Mouse (Mus musculus) limb, embryonic 12.5 days (tissue): ENCODE data around the gene Gmfg. TPM values are rescaled to one million over a fixed set of nuclear protein-coding genes. Genes with fewer than 3 reads are reported as not detected.

Experiments
- ATAC-seq: fragments of 200-750 bp; cut with Nextera tagmentation; 2 replicates; pipeline ENCODE4 v1.8.0; 2017; ENCODE audit warnings: low read depth, moderate TSS enrichment; ENCODE audit not compliant: insufficient number of reproducible peaks, insufficient read depth, low FRiP score, low TSS enrichment
- H3K27ac ChIP-seq: fragments of 300-500 bp; sonication (generic); 2 replicates; pipeline ENCODE4 v1.5.1; 2016; ENCODE audit warnings: mild to moderate bottlenecking, moderate library complexity
- H3K27me3 ChIP-seq: fragments of 300-500 bp; sonication (generic); 2 replicates; pipeline ENCODE4 v1.6.1; 2016; ENCODE audit warnings: mild to moderate bottlenecking, moderate library complexity
- H3K36me3 ChIP-seq: fragments of 300-500 bp; sonication (generic); 2 replicates; pipeline ENCODE4 v1.6.1; 2016; ENCODE audit warnings: mild to moderate bottlenecking, moderate library complexity
- H3K4me1 ChIP-seq: fragments of 300-500 bp; sonication (generic); replicated peaks from 2 replicates; pipeline ENCODE4 v1.6.1; 2016
- H3K4me2 ChIP-seq: fragments of 300-500 bp; sonication (generic); 2 replicates; pipeline ENCODE4 v1.6.1; 2016; ENCODE audit warnings: mild to moderate bottlenecking, moderate library complexity
- H3K4me3 ChIP-seq: fragments of 300-500 bp; sonication (generic); replicated peaks from 2 replicates; pipeline ENCODE4 v1.5.1; 2016; ENCODE audit warnings: mild to moderate bottlenecking
- H3K9ac ChIP-seq: fragments of 300-500 bp; sonication (generic); replicated peaks from 2 replicates; pipeline ENCODE4 v1.6.1; 2016; ENCODE audit warnings: mild to moderate bottlenecking, moderate library complexity
- H3K9me3 ChIP-seq: fragments of 300-500 bp; sonication (generic); 2 replicates; pipeline ENCODE4 v1.6.1; 2016; ENCODE audit warnings: mild to moderate bottlenecking, moderate library complexity
- WGBS: fragments of 180-500 bp; shearing (Covaris S2); methylation state at CpG from one replicate; pipeline ENCODE4 v1.1.7; 2016; 5-methylcytosine and 5-hydroxymethylcytosine counted together
- polyA plus RNA-seq: library from polyadenylated mRNA; unstranded; fragments of >200 nt; fragmentation: Nextera tagmentation; extraction: Ambion mirVana; gene quantifications from 2 replicates; pipeline ENCODE4 v1.2.1, GENCODE M21; 2016

Gmfg gene
- polyA plus RNA-seq, 1 experiment from 2014 or later, result 6.2 TPM

DNA sequence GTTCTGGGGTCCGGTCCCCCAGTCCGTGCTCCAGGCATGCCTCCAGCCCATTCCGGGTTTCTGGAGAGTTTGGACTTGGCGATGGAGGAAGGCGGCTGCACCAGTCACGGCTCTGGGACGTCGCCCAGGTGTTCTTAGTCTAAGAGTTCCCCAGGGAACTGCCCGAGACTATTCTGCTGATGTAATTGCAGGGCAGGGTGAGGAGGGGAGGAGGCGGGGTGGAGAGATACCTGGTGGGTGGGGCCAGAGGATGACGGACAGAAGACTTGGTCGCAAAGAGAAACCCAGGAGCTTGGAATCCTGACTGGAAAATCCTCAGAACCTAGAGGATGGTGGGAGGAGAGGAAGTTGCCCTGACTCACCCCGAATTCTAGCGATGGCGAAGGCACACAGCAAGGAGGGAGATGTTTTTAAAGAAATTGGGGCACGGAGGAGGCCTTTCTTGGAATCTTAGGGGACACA, 50.8 kb downstream of the Gmfg start:
- H3K9me3 ChIP-seq, result no peaks in the 10 kb centered on the region
- 7% methylated on average over 16 of the region's 16 CpGs for WGBS
- H3K4me2 ChIP-seq, result peak overlapping the region; percentile 59
- H3K4me1 ChIP-seq, result peaks cover 5% of the 10 kb centered on the region
- H3K36me3 ChIP-seq, result no peaks in the 10 kb centered on the region
- ATAC-seq, result no peak
- peak overlapping the region; percentile 24 for H3K4me3 ChIP-seq
- peaks cover 33% of the 10 kb centered on the region for H3K27me3 ChIP-seq
- H3K27ac ChIP-seq, result no peak overlapping the region
- H3K9ac ChIP-seq, result no peak overlapping the region; the same call in 1 of the 2 replicates

DNA sequence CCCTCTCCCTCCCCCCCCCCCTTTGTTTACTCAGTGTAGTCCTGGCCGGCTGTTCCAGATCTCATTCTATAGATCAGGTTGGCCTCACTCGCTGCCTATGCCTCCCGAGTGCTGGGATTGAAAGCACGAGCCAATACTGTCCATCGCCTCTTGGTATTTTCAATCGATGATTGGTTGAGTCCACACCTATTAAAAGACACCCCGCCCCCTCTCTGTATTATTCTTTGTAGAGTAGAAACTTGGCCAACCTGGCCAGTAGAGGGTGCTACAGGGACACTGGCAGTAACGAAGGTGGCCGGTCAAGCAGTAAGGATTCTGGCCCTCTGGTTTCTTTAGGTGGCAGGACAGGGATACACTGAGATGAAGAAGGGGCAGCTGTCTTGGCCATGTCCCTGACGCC, 53.2 kb downstream of the Gmfg start:
- Histone ChIP-seq H3K4me2 (peak overlapping the region; percentile 27), H3K27me3 (peaks cover 33% of the 10 kb centered on the region), H3K9me3 (no peaks in the 10 kb centered on the region), H3K4me3 (no peak overlapping the region), H3K36me3 (no peaks in the 10 kb centered on the region), H3K9ac (no peak overlapping the region; the same call in 1 of the 2 replicates), H3K27ac (no peak overlapping the region), H3K4me1 (peaks cover 5% of the 10 kb centered on the region)
- no peak for ATAC-seq
- 3% methylated on average over 10 of the region's 10 CpGs for WGBS

DNA sequence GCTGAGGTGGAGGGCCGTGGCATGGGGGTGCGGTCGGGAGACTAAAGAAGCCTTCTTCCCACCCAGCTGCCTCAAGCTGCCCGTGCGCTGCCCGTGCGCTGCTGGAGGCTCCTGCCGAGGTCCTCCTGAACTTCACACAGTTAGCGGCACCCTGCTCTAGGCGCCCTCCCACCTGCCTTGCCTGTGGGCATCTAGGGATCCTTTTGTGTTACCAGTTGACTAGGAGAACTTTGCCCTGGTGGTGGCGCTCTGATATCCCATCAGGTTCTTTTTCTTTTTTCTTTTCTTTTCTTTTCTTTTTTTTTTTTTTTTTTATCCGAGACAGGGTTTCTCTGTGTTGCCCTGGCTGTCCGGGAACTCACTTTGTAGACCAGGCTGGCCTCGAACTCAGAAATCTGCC, 53.7 kb downstream of the Gmfg start:
- peak overlapping the region; percentile 27 for H3K4me2 ChIP-seq
- no peak overlapping the region for H3K4me3 ChIP-seq
- H3K36me3 ChIP-seq, result no peaks in the 10 kb centered on the region
- H3K9me3 ChIP-seq, result no peaks in the 10 kb centered on the region
- H3K27me3 ChIP-seq, result peaks cover 33% of the 10 kb centered on the region
- WGBS, result 23% methylated on average over 14 of the region's 14 CpGs
- no peak for ATAC-seq
- H3K27ac ChIP-seq, result no peak overlapping the region
- no peak overlapping the region; the same call in 1 of the 2 replicates for H3K9ac ChIP-seq
- peaks cover 5% of the 10 kb centered on the region for H3K4me1 ChIP-seq

DNA sequence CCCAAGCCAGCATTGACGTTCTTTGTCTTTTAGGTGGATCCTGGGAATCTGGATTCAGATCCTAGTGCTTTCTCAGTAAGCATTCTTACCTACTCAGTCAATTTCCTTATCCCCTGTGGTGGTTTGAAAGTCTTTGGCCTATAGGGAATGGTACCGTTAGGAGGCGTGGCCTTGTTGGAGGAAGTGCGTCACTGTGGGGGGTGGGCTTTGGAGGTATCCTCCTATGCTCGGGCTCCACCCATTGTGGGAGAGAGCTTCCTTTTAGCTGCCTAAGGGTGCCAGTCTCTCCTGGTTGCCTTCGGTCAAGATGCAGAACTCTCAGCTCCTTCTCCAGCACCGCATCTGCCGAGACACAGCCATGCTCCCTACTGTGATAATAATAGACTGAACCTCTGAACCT, 55.1 kb downstream of the Gmfg start:
- no peaks in the 10 kb centered on the region for H3K9me3 ChIP-seq
- ATAC-seq, result no peak
- WGBS, result 86% methylated on average over 8 of the region's 8 CpGs
- no peak overlapping the region for H3K9ac ChIP-seq
- H3K4me1 ChIP-seq, result peaks cover 5% of the 10 kb centered on the region
- peaks cover 24% of the 10 kb centered on the region for H3K27me3 ChIP-seq
- H3K4me3 ChIP-seq, result no peak overlapping the region
- H3K4me2 ChIP-seq, result no peak overlapping the region
- no peaks in the 10 kb centered on the region for H3K36me3 ChIP-seq
- H3K27ac ChIP-seq, result no peak overlapping the region

DNA sequence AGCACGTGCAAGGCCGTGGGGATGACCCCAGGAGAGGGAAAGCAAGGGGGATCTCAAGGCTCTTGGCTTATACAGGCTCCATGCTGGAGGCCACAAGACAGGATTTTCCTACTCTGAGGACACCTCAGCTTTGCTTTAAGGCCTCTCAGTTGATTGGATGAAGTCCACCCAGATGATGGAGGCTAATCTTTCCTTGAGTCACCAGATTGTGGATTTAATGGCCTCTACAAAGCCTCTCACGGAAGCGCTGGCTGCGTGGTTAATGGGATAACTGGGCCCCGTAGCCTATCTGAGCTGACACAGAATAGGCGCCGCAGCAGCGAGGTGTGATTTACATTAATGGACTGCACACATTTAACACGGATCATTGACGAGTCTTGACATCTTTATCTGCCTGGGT, 58.2 kb downstream of the Gmfg start:
- H3K9me3 ChIP-seq, result peaks cover 1% of the 10 kb centered on the region; the same call in 1 of the 2 replicates
- no peak overlapping the region for H3K4me2 ChIP-seq
- H3K4me3 ChIP-seq, result no peak overlapping the region
- no peaks in the 10 kb centered on the region for H3K36me3 ChIP-seq
- H3K27ac ChIP-seq, result no peak overlapping the region
- no peaks in the 10 kb centered on the region for H3K4me1 ChIP-seq
- no peak overlapping the region for H3K9ac ChIP-seq
- 0 out of 2 replicates have a peak, but pooled peaks cover 4% of the 10 kb centered on the region for H3K27me3 ChIP-seq
- no peak for ATAC-seq
- 78% methylated on average over 11 of the region's 11 CpGs for WGBS

Other genes with a start within 250 kb of the Gmfg start
- 5.4 and 18.9 TPM in 2 replicates for gene Eid2, start 169.6 kb upstream of the Gmfg start, polyA plus RNA-seq
- 17.6 and 18.5 TPM in 2 replicates for gene Eid2b, start 159.7 kb upstream of the Gmfg start, polyA plus RNA-seq
- not detected in 2 replicates for gene Selenov, start 146.3 kb upstream of the Gmfg start, polyA plus RNA-seq
- 3.5 and 3.7 TPM in 2 replicates for gene Dll3, start 135.2 kb upstream of the Gmfg start, polyA plus RNA-seq
- gene Timm50, start 125.4 kb upstream of the Gmfg start, polyA plus RNA-seq, result 166 and 169 TPM in 2 replicates
- gene Supt5, start 98.7 kb upstream of the Gmfg start, polyA plus RNA-seq, result 99.0 and 117 TPM in 2 replicates
- 915 and 927 TPM in 2 replicates for gene Rps16, start 86.8 kb upstream of the Gmfg start, polyA plus RNA-seq
- gene Plekhg2, start 64.8 kb upstream of the Gmfg start, polyA plus RNA-seq, result 96.9 and 106 TPM in 2 replicates
- 7.1 and 7.7 TPM in 2 replicates for gene Zfp36, start 57.2 kb upstream of the Gmfg start, polyA plus RNA-seq
- gene Med29, start 44.7 kb upstream of the Gmfg start, polyA plus RNA-seq, result 45.4 and 51.6 TPM in 2 replicates
- 83.0 and 86.8 TPM in 2 replicates for gene Paf1, start 44.5 kb upstream of the Gmfg start, polyA plus RNA-seq
- gene Lrfn1, start 14.5 kb downstream of the Gmfg start, polyA plus RNA-seq, result 7.5 and 7.9 TPM in 2 replicates
- gene Ifnl2, start 73.0 kb downstream of the Gmfg start, polyA plus RNA-seq, result not detected in 2 replicates
- not detected in 2 replicates for gene Ifnl3, start 85.4 kb downstream of the Gmfg start, polyA plus RNA-seq
- gene Sycn, start 103.4 kb downstream of the Gmfg start, polyA plus RNA-seq, result not detected in 2 replicates
- gene Nccrp1, start 109.8 kb downstream of the Gmfg start, polyA plus RNA-seq, result not detected in 2 replicates
- 30.5 and 36.0 TPM in 2 replicates for gene Samd4b, start 160.7 kb downstream of the Gmfg start, polyA plus RNA-seq
- 42.4 and 44.1 TPM in 2 replicates for gene Pak4, start 160.7 kb downstream of the Gmfg start, polyA plus RNA-seq
- not detected in 2 replicates for gene Acp7, start 193.9 kb downstream of the Gmfg start, polyA plus RNA-seq